ENCODE assay signal across 29 mouse cellular contexts in genomic region chr2:20493806-20494205, GRCm38 (mm10).
"Had no signal": no experiment of that assay in that cellular context is flagged by ENCODE, and none has a peak within 500 bp of the region (broad histone marks: within the 10 kb centered on the region; RNA-seq: fewer than 3 reads in every experiment).

No protein-coding gene starts in this region.

- H3K4me1 ChIP-seq: heart, embryonic 10.5 days; heart, embryonic 12.5 days; hindbrain, embryonic 12.5 days; intestine, embryonic 15.5 days; limb, embryonic 12.5 days; liver, embryonic 13.5 days; liver, embryonic 15.5 days had no signal

- DNase-seq: gastrocnemius, adult 2 months; gastrocnemius, postnatal 10 days; gastrocnemius, postnatal 25 days; heart, adult 18-20 months; heart, postnatal 10 days; heart, postnatal 4 days; kidney, adult 11 months; kidney, adult 2 months; kidney, adult 9 months; kidney, postnatal 14 days; kidney, postnatal 36 days; layer of hippocampus, adult 9-11 months; layer of hippocampus, postnatal 36 days; liver; liver, embryonic 13.5 days; liver, postnatal 0 days had no signal

- H3K9me3 ChIP-seq: heart, embryonic 10.5 days; intestine, embryonic 15.5 days; kidney, embryonic 15.5 days; limb, embryonic 10.5 days; liver, embryonic 13.5 days; liver, embryonic 15.5 days had no signal

- H3K36me3 ChIP-seq: heart, embryonic 10.5 days; heart, embryonic 12.5 days; hindbrain, embryonic 10.5 days; hindbrain, embryonic 12.5 days; intestine, embryonic 15.5 days; kidney, embryonic 15.5 days; limb, embryonic 10.5 days; limb, embryonic 12.5 days; liver, embryonic 13.5 days; liver, embryonic 15.5 days had no signal

- H3K27me3 ChIP-seq: heart, embryonic 12.5 days; hindbrain, embryonic 12.5 days; intestine, embryonic 15.5 days; kidney, embryonic 15.5 days; limb, embryonic 12.5 days; liver, embryonic 13.5 days; liver, embryonic 15.5 days had no signal

- H3K9ac ChIP-seq: heart, embryonic 12.5 days; hindbrain, embryonic 12.5 days; hindbrain, embryonic 14.5 days; intestine, embryonic 15.5 days; kidney, embryonic 15.5 days; limb, embryonic 12.5 days; liver, embryonic 13.5 days; liver, embryonic 15.5 days; liver, postnatal 0 days had no signal

- ATAC-seq: hindbrain, embryonic 16.5 days; inflammation-experienced regulatory T-cells, adult 6 months; intestine, embryonic 15.5 days; liver, postnatal 0 days had no signal

- H3K4me3 ChIP-seq: gastrocnemius, adult 2 months; heart, embryonic 10.5 days; heart, embryonic 12.5 days; hindbrain, embryonic 10.5 days; hindbrain, embryonic 12.5 days; intestine, embryonic 15.5 days; kidney, embryonic 15.5 days; limb, embryonic 10.5 days; limb, embryonic 12.5 days; liver, embryonic 13.5 days; liver, embryonic 15.5 days had no signal

- H3K27ac ChIP-seq: gastrocnemius, adult 2 months; heart, embryonic 10.5 days; hindbrain, embryonic 10.5 days; hindbrain, embryonic 12.5 days; hindbrain, embryonic 14.5 days; intestine, embryonic 15.5 days; kidney, embryonic 15.5 days; kidney, postnatal 0 days; limb, embryonic 10.5 days; limb, embryonic 12.5 days; liver, embryonic 13.5 days; liver, embryonic 15.5 days had no signal
